Mouse (Mus musculus): Measurements from ENCODE around the gene Slc17a2.
"Not testable (repeated sequence)": the region's sequence is repeated elsewhere in the genome, so short reads cannot be mapped to it uniquely, and the experiment has no call there.

- not testable (repeated sequence) for TF ChIP-seq ZC3H11A (IDR thresholded peaks at IDR 0.05; ENCODE audit: borderline replicate concordance, low read depth, low read length); MAFK (IDR thresholded peaks at IDR 0.05; ENCODE audit: insufficient read depth, low read depth, low read length); CHD2 (IDR thresholded peaks at IDR 0.05; ENCODE audit: low read depth, low read length); ZNF384 (IDR thresholded peaks at IDR 0.05; ENCODE audit: low read depth, low read length)
These were observed 37.2 kb upstream of the Slc17a2 start, which contains the start of gene Trim38 for GRCm38 (mm10) chr13:23769613-23770012.

All from ES-E14 (cell line).